Mouse (Mus musculus): ENCODE results near the gene Gm45837. TPM values are rescaled to one million over a fixed set of nuclear protein-coding genes. Genes with fewer than 3 reads are reported as not detected.

Gene Gm45837
- polyA plus RNA-seq, 1 experiment from 2014 or later, result 3.2 TPM

- no peaks in the 10 kb centered on the region for H3K36me3 ChIP-seq
- H3K4me2 ChIP-seq (replicated peaks), result no peak overlapping the region
- no peaks in the 10 kb centered on the region for H3K9me3 ChIP-seq
- peaks cover 21% of the 10 kb centered on the region for H3K4me1 ChIP-seq
- ATAC-seq (ENCODE audit: low FRiP score, low read depth), result no peak
- H3K27me3 ChIP-seq, result peaks cover 37% of the 10 kb centered on the region
- WGBS, result 5% methylated on average over 27 of the region's 27 CpGs
- H3K4me3 ChIP-seq, result no peak overlapping the region
- H3K9ac ChIP-seq, result no peak overlapping the region
- no peak overlapping the region for H3K27ac ChIP-seq
Observed at GRCm38 (mm10) chr7:101419013-101419770, 8.5 kb downstream of the Gm45837 start.

- ATAC-seq (ENCODE audit: low FRiP score, low read depth), result no peak
- Histone ChIP-seq H3K4me3 (no peak within 1 kb of the TSS), H3K4me2 (replicated peaks) (no peak within 1 kb of the TSS), H3K27me3 (peaks cover 37% of the 10 kb centered on the region), H3K27ac (no peak within 1 kb of the TSS), H3K9me3 (no peaks in the 10 kb centered on the region), H3K36me3 (no peaks in the 10 kb centered on the region), H3K9ac (no peak within 1 kb of the TSS), H3K4me1 (0 out of 2 replicates have a peak, but pooled peaks cover under 1% of the 10 kb centered on the region)
- WGBS, result 26% methylated on average over 6 of the region's 6 CpGs
Observed at GRCm38 (mm10) chr7:101421529-101421928, 10.8 kb downstream of the Gm45837 start, which contains the start of gene Pde2a. Pde2a (plus strand) TSS chr7:101421691.

GRCm38 (mm10) chr7:101422069-101422468, 11.4 kb downstream of the Gm45837 start:
- Histone ChIP-seq H3K27ac (no peak overlapping the region), H3K4me1 (no peaks in the 10 kb centered on the region), H3K36me3 (no peaks in the 10 kb centered on the region), H3K4me2 (replicated peaks) (no peak overlapping the region), H3K4me3 (no peak overlapping the region), H3K9me3 (no peaks in the 10 kb centered on the region), H3K9ac (no peak overlapping the region), H3K27me3 (peaks cover 37% of the 10 kb centered on the region)
- 36% methylated on average over 3 of the region's 3 CpGs for WGBS
- ATAC-seq (ENCODE audit: low FRiP score, low read depth), result no peak

GRCm38 (mm10) chr7:101422646-101423045, 12.0 kb downstream of the Gm45837 start:
- H3K9me3 ChIP-seq, result no peaks in the 10 kb centered on the region
- peaks cover 32% of the 10 kb centered on the region for H3K27me3 ChIP-seq
- H3K9ac ChIP-seq, result no peak overlapping the region
- WGBS, result 85% methylated on average over 8 of the region's 8 CpGs
- no peak overlapping the region for H3K4me3 ChIP-seq
- no peak overlapping the region for H3K4me2 ChIP-seq (replicated peaks)
- H3K36me3 ChIP-seq, result no peaks in the 10 kb centered on the region
- ATAC-seq (ENCODE audit: low FRiP score, low read depth), result no peak
- no peaks in the 10 kb centered on the region for H3K4me1 ChIP-seq
- H3K27ac ChIP-seq, result no peak overlapping the region

GRCm38 (mm10) chr7:101423970-101424369, 13.3 kb downstream of the Gm45837 start:
- WGBS, result 55% methylated on average over 6 of the region's 6 CpGs

GRCm38 (mm10) chr7:101426692-101427091, 16.0 kb downstream of the Gm45837 start:
- Histone ChIP-seq H3K27ac (no peak overlapping the region), H3K9ac (no peak overlapping the region), H3K9me3 (no peaks in the 10 kb centered on the region), H3K4me1 (no peaks in the 10 kb centered on the region), H3K27me3 (peaks cover 8% of the 10 kb centered on the region; the same call in 1 of the 2 replicates), H3K36me3 (no peaks in the 10 kb centered on the region), H3K4me3 (no peak overlapping the region), H3K4me2 (replicated peaks) (no peak overlapping the region)
- 68% methylated on average over 8 of the region's 8 CpGs for WGBS
- ATAC-seq (ENCODE audit: low FRiP score, low read depth), result no peak

More at GRCm38 (mm10) chr7:101423970-101424369, 13.3 kb downstream of the Gm45837 start:
- H3K27me3 ChIP-seq, result peaks cover 28% of the 10 kb centered on the region
- no peak overlapping the region for H3K4me3 ChIP-seq
- H3K4me2 ChIP-seq (replicated peaks), result no peak overlapping the region
- H3K27ac ChIP-seq, result no peak overlapping the region
- no peaks in the 10 kb centered on the region for H3K4me1 ChIP-seq
- no peak for ATAC-seq (ENCODE audit: low FRiP score, low read depth)
- no peak overlapping the region for H3K9ac ChIP-seq
- no peaks in the 10 kb centered on the region for H3K36me3 ChIP-seq
- H3K9me3 ChIP-seq, result no peaks in the 10 kb centered on the region

- H3K9ac ChIP-seq, result no peak overlapping the region
- no peak for ATAC-seq (ENCODE audit: low FRiP score, low read depth)
- no peak overlapping the region for H3K4me3 ChIP-seq
- 0 out of 2 replicates have a peak, but pooled peaks cover 4% of the 10 kb centered on the region for H3K27me3 ChIP-seq
- H3K27ac ChIP-seq, result no peak overlapping the region
- no peak overlapping the region for H3K4me2 ChIP-seq (replicated peaks)
- H3K4me1 ChIP-seq, result no peaks in the 10 kb centered on the region
- 8% methylated on average over 2 of the region's 2 CpGs for WGBS
- no peaks in the 10 kb centered on the region for H3K36me3 ChIP-seq
- H3K9me3 ChIP-seq, result no peaks in the 10 kb centered on the region
Observed at GRCm38 (mm10) chr7:101427736-101428135, 17.1 kb downstream of the Gm45837 start.

- H3K36me3 ChIP-seq, result no peaks in the 10 kb centered on the region
- ATAC-seq (ENCODE audit: low FRiP score, low read depth), result no peak
- no peaks in the 10 kb centered on the region for H3K9me3 ChIP-seq
- no peak overlapping the region for H3K4me2 ChIP-seq (replicated peaks)
- no peaks in the 10 kb centered on the region for H3K4me1 ChIP-seq
- H3K4me3 ChIP-seq, result no peak overlapping the region
- no peak overlapping the region for H3K9ac ChIP-seq
- no peak overlapping the region for H3K27ac ChIP-seq
- H3K27me3 ChIP-seq, result no peaks in the 10 kb centered on the region
- 52% methylated on average over 6 of the region's 6 CpGs for WGBS
Observed at GRCm38 (mm10) chr7:101435038-101435437, 24.4 kb downstream of the Gm45837 start.

- ATAC-seq (ENCODE audit: low FRiP score, low read depth), result no peak
- no peak overlapping the region for H3K4me3 ChIP-seq
- H3K4me1 ChIP-seq, result no peaks in the 10 kb centered on the region
- no peak overlapping the region for H3K4me2 ChIP-seq (replicated peaks)
- H3K27me3 ChIP-seq, result peaks cover 7% of the 10 kb centered on the region
- H3K9ac ChIP-seq, result no peak overlapping the region
- 6% methylated on average over 1 of the region's 1 CpGs for WGBS
- no peaks in the 10 kb centered on the region for H3K9me3 ChIP-seq
- H3K36me3 ChIP-seq, result no peaks in the 10 kb centered on the region
- H3K27ac ChIP-seq, result no peak overlapping the region
Observed at GRCm38 (mm10) chr7:101437876-101438275, 27.2 kb downstream of the Gm45837 start.

GRCm38 (mm10) chr7:101443093-101443492, 32.4 kb downstream of the Gm45837 start:
- H3K4me3 ChIP-seq, result no peak overlapping the region
- H3K27ac ChIP-seq, result no peak overlapping the region
- no peaks in the 10 kb centered on the region for H3K9me3 ChIP-seq
- no peaks in the 10 kb centered on the region for H3K36me3 ChIP-seq
- no peak overlapping the region for H3K9ac ChIP-seq
- 63% methylated on average over 10 of the region's 10 CpGs for WGBS
- peaks cover 7% of the 10 kb centered on the region for H3K27me3 ChIP-seq
- ATAC-seq (ENCODE audit: low FRiP score, low read depth), result no peak
- H3K4me1 ChIP-seq, result no peaks in the 10 kb centered on the region
- no peak overlapping the region for H3K4me2 ChIP-seq (replicated peaks)

GRCm38 (mm10) chr7:101444211-101444610, 33.5 kb downstream of the Gm45837 start:
- no peaks in the 10 kb centered on the region for H3K36me3 ChIP-seq
- H3K27ac ChIP-seq, result no peak overlapping the region
- ATAC-seq (ENCODE audit: low FRiP score, low read depth), result no peak
- WGBS, result 84% methylated on average over 4 of the region's 4 CpGs
- H3K9ac ChIP-seq, result no peak overlapping the region
- no peak overlapping the region for H3K4me2 ChIP-seq (replicated peaks)
- H3K27me3 ChIP-seq, result peaks cover 7% of the 10 kb centered on the region
- H3K4me1 ChIP-seq, result no peaks in the 10 kb centered on the region
- no peaks in the 10 kb centered on the region for H3K9me3 ChIP-seq
- H3K4me3 ChIP-seq, result no peak overlapping the region

- H3K4me1 ChIP-seq, result no peaks in the 10 kb centered on the region
- no peak overlapping the region for H3K4me3 ChIP-seq
- H3K27ac ChIP-seq, result no peak overlapping the region
- 32% methylated on average over 3 of the region's 3 CpGs for WGBS
- H3K9ac ChIP-seq, result no peak overlapping the region
- no peaks in the 10 kb centered on the region for H3K9me3 ChIP-seq
- H3K27me3 ChIP-seq, result peaks cover 43% of the 10 kb centered on the region
- no peaks in the 10 kb centered on the region for H3K36me3 ChIP-seq
- H3K4me2 ChIP-seq (replicated peaks), result no peak overlapping the region
- no peak for ATAC-seq (ENCODE audit: low FRiP score, low read depth)
Observed at GRCm38 (mm10) chr7:101449855-101450254, 39.2 kb downstream of the Gm45837 start.

All from limb, embryonic 13.5 days (tissue).